Mouse (Mus musculus) urinary bladder, adult 18-20 months (tissue): Measurements from ENCODE around the gene Srgap3.
A peak's percentile ranks its signal among the peaks of the same experiment; 100 is the strongest.

Experiments used
- DNase-seq, 2 experiments: peaks; one replicate each; pipeline ENCODE4 v3.0.0; 2022; ENCODE audit warnings: low spot score in 2 of 2, mixed read lengths in 2 of 2

The Srgap3 gene

GRCm38 (mm10) chr6:112946895-112947436, at the start of gene Srgap3:
Gene Srgap3, minus strand, starts transcription at chr6:112947266.
- peak; percentile 72 to 75 for DNase-seq

- DNase-seq: no peak
These were observed 48.6 kb upstream of the Srgap3 start for GRCm38 (mm10) chr6:112995708-112996107.

GRCm38 (mm10) chr6:112990119-112990518, 43.1 kb upstream of the Srgap3 start:
- no peak for DNase-seq

GRCm38 (mm10) chr6:112985362-112986314, 38.6 kb upstream of the Srgap3 start:
- DNase-seq: no peak

- no peak for DNase-seq
These were observed 35.2 kb upstream of the Srgap3 start for GRCm38 (mm10) chr6:112982241-112982640.

GRCm38 (mm10) chr6:112978947-112979346, 31.9 kb upstream of the Srgap3 start:
- no peak for DNase-seq

GRCm38 (mm10) chr6:112977246-112977645, 30.2 kb upstream of the Srgap3 start:
- no peak for DNase-seq

- no peak for DNase-seq
These were observed 29.5 kb upstream of the Srgap3 start for GRCm38 (mm10) chr6:112976541-112976940.

GRCm38 (mm10) chr6:112976136-112976535, 29.1 kb upstream of the Srgap3 start:
- DNase-seq: no peak

GRCm38 (mm10) chr6:112973786-112974720, 27.0 kb upstream of the Srgap3 start:
- no peak for DNase-seq

- DNase-seq: no peak
These were observed 26.0 kb upstream of the Srgap3 start for GRCm38 (mm10) chr6:112972858-112973631.

- no peak for DNase-seq
These were observed 25.1 kb upstream of the Srgap3 start for GRCm38 (mm10) chr6:112972127-112972526.

GRCm38 (mm10) chr6:112971116-112971768, 24.2 kb upstream of the Srgap3 start:
- no peak for DNase-seq

GRCm38 (mm10) chr6:112967359-112967758, 20.3 kb upstream of the Srgap3 start:
- DNase-seq: no peak

GRCm38 (mm10) chr6:112958360-112958759, 11.3 kb upstream of the Srgap3 start:
- no peak for DNase-seq

- no peak for DNase-seq
These were observed 10.7 kb upstream of the Srgap3 start for GRCm38 (mm10) chr6:112957583-112958280.

- no peak for DNase-seq
These were observed 8.7 kb upstream of the Srgap3 start for GRCm38 (mm10) chr6:112955773-112956172.

GRCm38 (mm10) chr6:112953905-112954304, 6.8 kb upstream of the Srgap3 start:
- no peak for DNase-seq

GRCm38 (mm10) chr6:112951254-112951653, 4.2 kb upstream of the Srgap3 start:
- DNase-seq: no peak
